Mouse (Mus musculus) ovary, adult 18-20 months (tissue): ENCODE results near the gene Bmp8a.
"Not testable (repeated sequence)": the region's sequence is repeated elsewhere in the genome, so short reads cannot be mapped to it uniquely, and the experiment has no call there.

Source experiments
- DNase-seq: peaks from one replicate; pipeline ENCODE4 v3.0.0; 2022; ENCODE audit warnings: low spot score, mixed read lengths

Bmp8a gene

DNA sequence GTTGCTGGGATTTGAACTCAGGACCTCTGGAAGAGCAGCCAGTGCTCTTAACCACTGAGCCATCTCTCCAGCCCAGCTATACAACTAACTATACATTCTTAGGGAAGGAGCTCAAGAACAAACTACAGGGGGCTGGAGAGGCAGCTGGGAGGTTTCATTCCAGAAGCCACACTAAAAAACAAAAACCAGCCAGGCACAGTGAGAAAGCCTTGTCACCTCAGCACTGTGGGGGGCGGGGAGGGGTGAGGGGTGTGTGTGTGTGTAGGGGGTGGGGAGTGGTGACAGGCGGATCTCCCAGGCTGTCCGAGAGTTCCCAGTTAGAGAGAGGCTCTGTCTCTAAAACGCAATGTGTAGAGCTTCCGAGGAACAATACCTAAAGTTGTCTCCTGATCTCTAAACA lies 11.7 kb downstream of the Bmp8a start:
- DNase-seq, result no peak

DNA sequence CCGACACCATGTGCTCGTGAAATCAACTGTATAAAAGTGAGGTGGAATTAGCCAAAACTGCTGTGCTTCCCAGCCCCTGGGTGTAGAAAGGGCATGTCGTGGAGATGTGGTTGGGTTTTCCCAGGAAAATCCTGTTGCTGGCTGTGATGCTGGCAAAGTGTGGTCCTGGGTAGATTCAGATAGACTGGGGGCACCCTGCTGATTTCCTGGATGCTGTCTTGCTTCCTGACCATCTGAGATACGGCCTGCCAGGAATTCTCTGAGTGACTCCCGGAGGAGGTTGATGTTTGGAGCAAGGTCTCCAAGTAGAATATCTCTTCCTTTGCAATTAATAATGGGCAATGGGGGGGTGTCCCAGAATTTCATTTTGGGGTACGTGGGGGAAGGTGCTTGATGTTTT lies 14.1 kb downstream of the Bmp8a start:
- DNase-seq, result no peak

GRCm38 (mm10) chr4:123327630-123328029 lies 15.4 kb downstream of the Bmp8a start:
- DNase-seq, result no peak

DNA sequence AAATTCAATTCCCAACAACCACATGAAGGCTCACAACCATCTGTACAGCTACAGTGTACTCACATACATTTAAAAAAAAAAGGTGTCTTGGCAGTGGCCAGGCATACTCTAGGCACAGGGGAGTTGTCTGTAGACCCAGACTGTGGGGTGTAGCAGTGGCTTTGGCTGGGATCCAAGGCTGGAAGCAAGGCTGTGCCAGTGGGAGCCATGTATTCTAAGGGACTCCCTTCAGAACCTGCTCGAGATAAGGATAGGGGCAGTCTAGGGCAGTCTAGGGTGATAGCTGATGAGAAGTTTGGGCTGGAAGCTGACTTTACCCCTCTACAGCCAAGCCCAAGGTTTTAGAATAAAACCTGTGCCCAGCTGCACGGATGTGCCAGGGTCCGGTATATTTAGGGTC lies 17.0 kb downstream of the Bmp8a start:
- DNase-seq, result peak; percentile 33

GRCm38 (mm10) chr4:123323534-123323933 lies 19.5 kb downstream of the Bmp8a start, which contains the start of gene Oxct2a:
Oxct2a (minus strand) TSS chr4:123323634.
- DNase-seq, result no peak

GRCm38 (mm10) chr4:123322910-123323309 lies 20.1 kb downstream of the Bmp8a start:
- DNase-seq, result not testable (repeated sequence)

GRCm38 (mm10) chr4:123314497-123314896 lies 28.6 kb downstream of the Bmp8a start:
- DNase-seq, result no peak

GRCm38 (mm10) chr4:123313010-123313409 lies 30.0 kb downstream of the Bmp8a start:
- DNase-seq, result no peak

GRCm38 (mm10) chr4:123311845-123312244 lies 31.2 kb downstream of the Bmp8a start:
- DNase-seq, result no peak

- no peak for DNase-seq
Measured at GRCm38 (mm10) chr4:123308292-123308691, 34.8 kb downstream of the Bmp8a start.

GRCm38 (mm10) chr4:123306999-123307398 lies 36.1 kb downstream of the Bmp8a start:
- no peak for DNase-seq

- no peak for DNase-seq
Measured at GRCm38 (mm10) chr4:123305789-123306188, 37.3 kb downstream of the Bmp8a start.

GRCm38 (mm10) chr4:123298980-123299670 lies 43.9 kb downstream of the Bmp8a start:
- DNase-seq, result no peak

DNA sequence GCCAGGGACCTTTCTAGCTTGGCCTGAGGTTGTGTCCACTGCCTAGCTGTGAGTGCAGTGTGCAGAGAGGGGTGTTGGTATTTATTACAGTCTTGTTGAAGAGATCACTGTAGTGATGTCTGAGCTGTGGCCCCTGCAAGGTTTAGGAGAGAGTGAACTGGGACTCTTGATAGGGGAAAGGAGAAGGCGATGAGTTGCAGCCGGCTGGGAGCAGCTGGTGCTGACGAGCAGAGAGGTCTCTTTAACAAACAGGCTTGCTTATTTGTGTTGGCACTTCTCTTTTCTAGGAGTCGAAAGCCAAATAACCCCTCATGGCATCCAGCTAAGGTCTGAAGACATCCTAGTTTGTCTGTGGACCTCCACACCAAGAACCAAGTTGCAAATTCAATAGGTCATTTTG lies 44.8 kb downstream of the Bmp8a start:
- DNase-seq, result no peak

GRCm38 (mm10) chr4:123297195-123297960 lies 45.7 kb downstream of the Bmp8a start:
- DNase-seq, result peak; percentile 32

- DNase-seq, result no peak
Measured at GRCm38 (mm10) chr4:123296148-123296534, 46.9 kb downstream of the Bmp8a start.

GRCm38 (mm10) chr4:123295516-123296147 lies 47.4 kb downstream of the Bmp8a start:
- no peak for DNase-seq

- DNase-seq, result not testable (repeated sequence)
Measured at GRCm38 (mm10) chr4:123295026-123295425, 48.0 kb downstream of the Bmp8a start.

- no peak for DNase-seq
Measured at GRCm38 (mm10) chr4:123293661-123294443, 49.2 kb downstream of the Bmp8a start.

GRCm38 (mm10) chr4:123292989-123293388 lies 50.1 kb downstream of the Bmp8a start:
- no peak for DNase-seq

GRCm38 (mm10) chr4:123292390-123292789 lies 50.7 kb downstream of the Bmp8a start:
- no peak for DNase-seq

DNA sequence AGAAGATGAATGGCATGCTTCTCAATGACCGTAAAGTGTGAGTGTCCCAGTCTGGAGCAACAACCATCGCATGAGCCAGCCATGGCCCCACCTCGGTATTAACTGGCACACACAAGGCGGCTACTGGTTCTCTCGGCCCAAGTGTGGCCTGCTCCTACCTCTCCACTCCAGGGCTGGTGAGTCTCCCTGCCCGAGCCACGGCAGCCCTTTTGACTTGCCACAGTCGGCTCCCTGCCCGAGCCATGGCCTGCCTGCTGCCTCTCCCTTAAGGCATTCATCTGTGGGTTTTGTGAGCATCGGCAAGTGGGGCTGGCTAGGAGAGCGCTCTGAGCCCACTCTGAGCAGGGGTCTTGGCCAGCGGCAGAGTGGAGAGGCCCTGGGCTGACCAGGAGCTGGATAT lies 54.0 kb downstream of the Bmp8a start:
- no peak for DNase-seq
